Mouse (Mus musculus): ENCODE results near the gene Acta2.

The Acta2 gene

GRCm38 (mm10) chr19:34254880-34255681 lies at the start of gene Acta2:
Gene Acta2, minus strand, starts transcription at chr19:34255590.
- WGBS: 54% methylated on average over 16 of the region's 16 CpGs

DNA sequence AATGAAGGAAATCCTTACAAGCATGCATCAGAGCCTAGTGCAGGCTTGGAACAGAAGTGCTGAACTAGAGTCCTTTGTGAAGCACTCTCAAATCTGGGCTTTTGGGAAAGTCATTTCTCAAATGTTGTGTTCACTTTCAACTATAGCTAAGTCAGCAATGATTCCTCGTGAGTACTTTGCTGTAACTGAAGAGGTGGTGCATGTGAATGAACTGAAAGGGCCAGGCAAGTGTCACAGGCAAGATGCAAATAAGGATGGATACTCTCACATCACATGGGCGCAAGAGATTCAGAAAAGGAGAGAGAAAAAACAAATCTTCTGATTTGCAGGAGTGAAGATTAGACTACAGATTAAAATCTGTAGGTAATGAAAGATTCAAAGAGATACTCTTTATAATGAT lies 45.0 kb upstream of the Acta2 start:
- 82% methylated on average over 2 of the region's 2 CpGs for WGBS

DNA sequence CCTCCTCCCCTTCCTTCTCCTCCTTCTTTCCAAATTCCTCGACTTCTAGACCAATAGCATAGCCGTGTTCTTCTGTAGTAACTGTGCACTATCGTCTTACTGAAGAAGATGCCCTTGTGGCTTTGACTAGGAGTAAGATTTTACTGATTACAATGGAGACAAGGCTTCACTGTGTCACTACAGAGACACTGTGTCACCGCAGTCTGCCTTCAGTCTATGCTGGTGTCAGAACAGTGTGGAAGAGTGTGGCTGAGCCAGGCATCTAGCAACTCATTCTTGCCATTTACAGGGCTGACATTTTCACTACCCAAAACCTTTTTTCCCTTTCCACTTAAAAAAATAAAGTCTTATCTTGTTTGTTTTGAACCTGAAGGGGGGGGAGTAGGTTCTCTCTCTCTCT lies 43.8 kb upstream of the Acta2 start:
- 76% methylated on average over 4 of the region's 4 CpGs for WGBS

- WGBS: 85% methylated on average over 1 of the region's 1 CpGs
Observed at GRCm38 (mm10) chr19:34298531-34298930, 43.1 kb upstream of the Acta2 start.

DNA sequence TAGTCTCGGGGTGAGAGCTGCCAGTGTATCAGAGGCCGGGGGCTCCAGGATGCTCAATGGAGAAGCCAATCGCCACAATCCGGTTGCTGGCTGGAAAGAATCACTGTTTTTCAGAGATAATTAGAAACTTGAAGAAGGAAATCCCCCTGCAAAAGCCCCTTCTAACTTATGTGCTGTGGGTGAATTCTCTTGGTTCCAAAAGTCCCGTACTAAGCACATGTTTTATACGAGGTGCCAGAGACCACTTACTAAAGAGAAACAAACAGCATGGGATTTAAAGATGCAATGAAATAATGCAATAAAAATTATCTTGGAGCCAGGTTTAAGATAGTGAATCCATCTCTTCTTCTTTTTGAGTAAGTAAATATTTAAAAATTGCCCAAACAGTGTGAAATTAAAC lies 40.1 kb upstream of the Acta2 start:
- WGBS: 87% methylated on average over 6 of the region's 6 CpGs

- WGBS: 93% methylated on average over 3 of the region's 3 CpGs
Observed at GRCm38 (mm10) chr19:34293376-34293947, 38.1 kb upstream of the Acta2 start.

DNA sequence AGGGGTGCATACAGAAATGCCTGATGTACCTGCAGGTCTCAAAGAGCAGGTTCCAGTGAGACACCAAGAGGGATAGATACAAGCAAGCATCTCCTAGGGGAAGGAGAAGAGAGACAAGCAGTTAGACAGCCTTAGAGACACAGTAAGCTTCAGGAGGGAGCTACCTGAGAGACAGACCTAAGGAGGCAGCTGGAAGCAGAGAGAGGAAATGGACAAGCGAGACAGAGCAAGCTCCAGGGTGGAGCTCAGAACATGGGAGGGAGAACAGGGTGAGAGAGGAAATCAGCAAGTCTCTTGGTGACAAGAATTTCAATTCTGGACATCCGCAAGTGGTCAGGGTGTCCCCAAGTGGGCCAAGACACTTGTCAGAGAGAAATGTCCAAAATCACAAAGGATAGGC lies 37.3 kb upstream of the Acta2 start:
- 87% methylated on average over 2 of the region's 2 CpGs for WGBS

DNA sequence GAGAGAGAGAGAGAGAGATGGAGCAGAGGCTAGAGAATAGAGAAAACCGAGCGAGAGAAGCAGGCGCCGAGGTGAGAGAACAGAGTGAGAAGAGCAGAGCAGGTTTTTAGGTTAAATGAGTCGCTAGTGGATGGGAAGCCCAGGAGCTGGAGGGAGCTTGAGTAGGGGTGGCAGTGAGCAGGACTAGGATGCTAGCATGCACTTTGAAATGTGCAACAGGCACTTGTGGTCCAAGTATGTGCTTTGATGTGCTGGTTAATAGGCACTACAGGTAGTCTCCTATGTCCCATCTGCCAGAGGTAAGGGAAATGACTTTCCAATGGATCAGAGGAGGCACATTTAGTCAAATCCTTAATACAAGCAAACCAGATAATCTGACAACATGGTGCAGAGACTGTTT lies 36.6 kb upstream of the Acta2 start:
- WGBS: 78% methylated on average over 5 of the region's 5 CpGs

DNA sequence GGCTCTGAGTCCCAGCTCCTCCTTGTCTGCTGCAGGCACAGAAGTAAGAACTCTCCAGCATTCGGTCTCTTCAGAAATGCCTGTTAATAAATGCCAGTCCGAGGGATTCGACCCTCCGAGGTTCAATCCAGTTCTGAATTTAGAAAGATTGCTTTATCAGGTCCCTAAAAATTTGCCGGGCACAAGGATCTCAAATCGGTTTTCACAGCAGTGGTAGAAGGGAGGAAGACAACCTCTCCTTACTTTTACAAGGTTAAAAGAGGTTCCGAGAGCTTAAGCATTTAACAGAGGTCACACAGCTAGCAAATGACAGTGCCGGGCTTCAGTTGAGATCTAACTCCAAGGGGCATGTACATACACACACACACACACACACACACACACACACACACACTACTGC lies 36.0 kb upstream of the Acta2 start:
- WGBS: 58% methylated on average over 8 of the region's 8 CpGs

GRCm38 (mm10) chr19:34290872-34291341 lies 35.5 kb upstream of the Acta2 start:
- 12% methylated on average over 15 of the region's 15 CpGs for WGBS

- 5% methylated on average over 19 of the region's 19 CpGs for WGBS
Observed at GRCm38 (mm10) chr19:34289948-34290789, 34.8 kb upstream of the Acta2 start, which contains the start of gene Fas. Gene Fas, plus strand, starts transcription at chr19:34290666.

DNA sequence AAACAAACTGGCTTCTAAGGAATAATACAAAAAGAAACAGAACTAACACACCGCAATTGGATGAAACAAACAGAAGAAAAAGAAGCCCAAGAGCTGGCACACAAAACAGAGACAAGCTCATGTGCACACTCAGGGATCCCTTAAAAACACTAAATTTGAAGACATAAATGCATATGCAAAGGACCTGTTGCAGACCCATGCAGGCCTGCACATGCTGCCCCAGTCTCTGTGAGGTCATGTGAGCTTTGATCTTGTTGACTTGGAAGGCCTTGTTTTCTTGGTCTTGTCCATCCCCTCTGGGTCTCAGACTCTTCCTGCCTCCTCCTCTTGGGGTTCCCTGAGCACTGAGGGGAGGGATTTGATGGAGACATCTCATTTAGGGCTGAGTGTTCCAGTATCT lies 33.3 kb upstream of the Acta2 start:
- 72% methylated on average over 1 of the region's 1 CpGs for WGBS

DNA sequence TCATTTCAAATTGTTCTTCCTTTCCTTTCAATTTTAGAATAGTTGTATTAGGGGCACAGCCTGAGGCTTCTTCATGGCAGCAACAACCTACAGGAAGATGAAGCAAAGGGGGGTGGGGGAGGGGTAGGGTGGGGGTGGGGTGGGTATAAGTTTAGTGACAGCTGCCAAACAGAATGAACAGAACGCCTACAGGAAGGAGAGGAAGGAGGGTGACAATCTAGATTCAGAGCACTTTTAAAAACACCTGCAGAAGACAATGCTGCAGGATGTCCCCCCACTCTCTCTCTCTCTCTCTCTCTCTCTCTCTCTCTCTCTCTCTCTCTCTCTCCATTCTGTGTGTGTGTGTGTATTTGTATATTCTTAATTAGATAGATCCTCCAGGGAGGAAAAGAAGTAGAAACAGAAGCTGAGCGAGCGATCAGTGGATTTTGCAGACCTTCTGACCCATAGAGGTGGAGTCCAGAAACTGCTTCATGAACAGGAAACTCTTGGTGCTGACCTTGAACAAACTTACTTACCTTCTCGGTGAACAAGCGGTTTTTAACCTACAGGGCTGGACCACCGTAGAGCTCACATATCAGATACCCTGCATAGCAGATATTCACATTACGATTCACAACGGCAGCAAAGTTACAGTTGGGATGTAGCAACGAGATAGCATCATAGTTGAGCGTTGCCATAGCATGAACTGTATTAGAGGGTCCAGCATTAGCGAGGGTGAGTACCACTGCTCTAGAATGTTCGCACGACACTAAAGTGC lies 32.4 kb upstream of the Acta2 start:
- WGBS: 82% methylated on average over 13 of the region's 13 CpGs

DNA sequence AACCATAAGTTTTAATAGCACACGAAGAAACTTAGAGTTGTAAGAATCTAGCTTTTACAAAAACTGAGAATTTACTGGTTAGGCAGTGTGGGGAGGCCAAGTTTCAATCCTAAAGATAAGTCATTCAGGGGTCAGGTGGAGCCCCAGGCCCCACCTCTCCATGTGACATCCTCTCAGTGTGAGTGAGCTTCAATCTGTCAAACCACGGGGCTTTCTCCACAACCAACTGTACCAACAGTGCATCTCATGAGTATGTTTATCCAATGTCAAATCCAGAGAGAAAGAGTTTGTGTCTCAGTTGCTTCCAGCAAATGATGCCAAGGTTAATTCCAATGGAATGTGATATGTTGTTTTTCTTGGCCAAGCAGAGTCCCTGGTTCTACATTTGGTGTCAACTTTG lies 29.4 kb upstream of the Acta2 start:
- WGBS: 57% methylated on average over 2 of the region's 2 CpGs

DNA sequence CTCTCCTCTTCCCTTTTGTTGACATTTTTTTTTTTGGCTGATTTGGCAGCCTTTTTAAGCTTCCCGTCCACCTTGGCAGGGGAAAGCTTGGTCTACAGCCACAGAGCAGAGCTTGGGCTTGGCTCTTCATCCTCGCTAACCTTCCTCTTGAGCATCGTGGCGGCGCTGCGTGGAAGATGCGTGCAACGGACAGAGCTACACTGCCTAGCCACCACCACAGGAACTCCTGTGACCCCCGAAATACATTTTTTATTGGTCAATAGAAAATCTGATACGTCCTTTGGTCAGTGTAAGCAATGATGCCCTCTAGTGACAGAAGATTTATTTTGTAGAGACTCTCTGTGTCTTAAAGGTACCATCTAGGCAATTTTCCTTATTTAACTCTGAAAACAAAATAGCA lies 29.0 kb upstream of the Acta2 start:
- WGBS: 39% methylated on average over 10 of the region's 10 CpGs

GRCm38 (mm10) chr19:34283614-34284013 lies 28.2 kb upstream of the Acta2 start:
- WGBS: 64% methylated on average over 6 of the region's 6 CpGs

DNA sequence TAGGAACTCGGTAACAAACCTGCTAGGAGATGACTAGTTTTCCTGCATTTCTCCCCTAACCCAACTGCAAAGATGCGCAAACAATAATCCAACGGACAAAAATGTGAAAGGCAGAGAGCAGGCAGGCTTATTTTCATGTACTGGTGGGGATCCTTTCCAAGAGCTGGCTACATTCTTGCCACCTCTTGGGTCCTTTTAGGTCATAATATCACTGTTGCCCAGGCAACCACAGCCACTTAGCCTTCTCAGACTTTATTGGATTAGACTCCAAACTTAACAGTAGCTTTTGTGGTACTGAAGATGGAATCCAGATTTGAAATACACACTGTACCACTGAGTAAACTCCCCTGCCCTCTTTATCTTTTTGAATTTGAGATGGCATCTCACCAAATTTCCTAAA lies 22.7 kb upstream of the Acta2 start:
- WGBS: 63% methylated on average over 3 of the region's 3 CpGs

DNA sequence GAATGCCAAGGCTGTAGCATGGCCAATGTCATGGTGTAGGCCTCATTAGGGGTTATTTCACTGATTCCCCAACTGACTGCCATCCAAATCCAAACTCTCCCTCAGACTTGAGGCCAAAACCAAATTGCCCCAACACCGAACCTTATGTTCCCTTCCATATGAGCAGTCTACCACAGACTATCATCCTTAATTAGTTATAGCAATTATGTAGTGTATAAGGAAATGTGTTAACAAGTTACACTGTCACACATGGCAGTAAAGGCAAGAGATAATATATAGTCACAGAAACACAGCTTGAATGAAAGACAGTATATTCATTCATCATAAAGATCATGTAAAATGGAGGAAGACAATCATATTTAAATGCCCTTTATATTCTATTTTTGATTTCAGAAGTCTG lies 17.7 kb upstream of the Acta2 start:
- WGBS: 98% methylated on average over 1 of the region's 1 CpGs

GRCm38 (mm10) chr19:34270824-34271464 lies 15.6 kb upstream of the Acta2 start:
- WGBS: 96% methylated on average over 13 of the region's 13 CpGs

DNA sequence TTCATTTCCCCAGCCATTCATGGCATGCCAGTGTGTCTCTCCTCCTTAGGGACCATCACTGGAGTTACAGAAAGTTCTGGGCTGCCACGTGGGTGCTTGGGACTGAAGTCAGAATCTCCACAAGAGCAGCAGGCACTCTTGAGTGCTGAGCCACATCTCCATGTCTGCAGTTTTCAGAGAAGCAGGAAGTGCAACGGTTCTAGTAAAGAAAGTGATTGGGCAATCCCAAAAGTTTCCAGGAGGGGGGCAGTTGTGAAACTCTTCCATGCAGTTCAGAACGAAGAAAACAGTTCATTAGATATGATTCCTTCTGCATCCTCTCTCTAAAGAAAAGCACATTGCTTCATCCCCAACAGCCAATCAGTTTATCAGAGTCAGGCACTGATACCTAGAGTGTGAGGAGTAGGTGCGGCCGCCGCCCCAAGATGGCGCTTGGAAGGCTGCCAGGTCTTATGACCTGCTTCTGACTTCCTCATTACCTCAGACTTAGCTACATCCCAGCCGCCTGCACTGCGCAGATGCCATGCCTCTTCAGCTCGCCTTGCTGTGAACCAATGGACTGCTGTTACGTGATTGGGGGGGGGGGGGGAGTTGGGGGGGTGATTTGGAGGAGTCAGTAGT lies 14.8 kb upstream of the Acta2 start:
- WGBS: 86% methylated on average over 11 of the region's 11 CpGs

GRCm38 (mm10) chr19:34268991-34269390 lies 13.6 kb upstream of the Acta2 start:
- WGBS: 24% methylated on average over 1 of the region's 1 CpGs
